Mouse (Mus musculus): Measurements from ENCODE around the gene Sorl1.

DNA sequence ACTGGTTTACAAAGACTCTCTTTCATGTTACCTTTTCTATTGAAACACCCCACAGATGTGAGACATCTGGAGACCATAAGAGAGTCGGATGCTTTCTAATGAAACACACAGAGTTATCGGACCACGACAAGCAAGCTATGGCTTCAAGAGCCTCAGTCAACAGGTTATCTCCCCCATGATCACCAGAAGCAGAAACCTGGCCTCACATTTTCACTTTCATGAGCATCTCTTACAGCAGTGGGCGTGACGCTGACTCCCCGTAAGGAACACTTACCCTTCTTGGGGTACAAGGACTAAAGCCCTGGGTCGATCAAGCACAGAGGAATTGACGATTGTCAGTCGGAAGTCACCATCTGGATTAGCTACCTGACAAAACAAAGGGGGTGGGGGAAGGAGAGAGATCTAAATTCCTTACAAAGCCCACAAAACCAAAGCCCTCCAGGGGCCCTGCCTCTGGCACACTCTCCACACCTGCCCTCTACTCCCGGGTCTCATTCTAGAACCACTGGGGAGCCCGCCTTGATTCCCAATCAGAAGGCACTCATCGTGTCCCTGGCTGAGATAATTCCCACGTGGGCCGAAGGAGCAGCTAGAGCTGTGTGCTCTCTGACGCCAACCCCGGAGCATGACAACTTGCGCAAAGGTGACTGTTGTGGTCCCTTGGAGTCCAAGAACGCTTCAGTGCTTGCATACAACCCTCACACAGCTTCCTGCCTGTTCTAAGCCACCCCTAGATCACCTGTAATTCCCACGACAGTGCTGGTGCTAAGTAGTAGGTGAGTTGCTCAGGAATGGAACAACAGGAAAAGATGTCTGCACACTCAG lies 90.6 kb downstream of the Sorl1 start:
- TF ChIP-seq CTCF (IDR thresholded peaks at IDR 0.05; ENCODE audit: control insufficient read depth, insufficient read depth, low read length) = no peak
- no peak for TF ChIP-seq POLR2A (IDR thresholded peaks at IDR 0.05; ENCODE audit: borderline replicate concordance, control insufficient read depth, low read depth, low read length)

All from bone marrow, adult 2 months (tissue).